Mouse (Mus musculus) megakaryocyte progenitor cell, adult 5-6 weeks (primary cell): ENCODE measurements around the gene Cep72. TPM values are rescaled to one million over a fixed set of nuclear protein-coding genes. Genes with fewer than 3 reads are reported as not detected.
A peak's percentile ranks its signal among the peaks of the same experiment; 100 is the strongest.

Experiments used
- ATAC-seq: replicated peaks from 2 replicates; pipeline ENCODE4 v1.8.0; 2016; ENCODE audit warnings: mild to moderate bottlenecking, moderate TSS enrichment, inconsistent platforms; ENCODE audit not compliant: poor library complexity
- total RNA-seq, 2 experiments: library from RNA; stranded (forward) in 1 of 2; stranded (reverse) in 1 of 2; fragments of 157-497, 149-512 nt in 1 of 2; fragments of 200-1000 nt in 1 of 2; gene quantifications; 2 replicates each; pipeline versions ENCODE4 v1.2.3 to v1.2.4; 2015 to 2017

Gene Cep72
- total RNA-seq (2015): 9.9 and 13.8 TPM in 2 replicates
- 11.0 and 12.6 TPM in 2 replicates for total RNA-seq (2017)

DNA sequence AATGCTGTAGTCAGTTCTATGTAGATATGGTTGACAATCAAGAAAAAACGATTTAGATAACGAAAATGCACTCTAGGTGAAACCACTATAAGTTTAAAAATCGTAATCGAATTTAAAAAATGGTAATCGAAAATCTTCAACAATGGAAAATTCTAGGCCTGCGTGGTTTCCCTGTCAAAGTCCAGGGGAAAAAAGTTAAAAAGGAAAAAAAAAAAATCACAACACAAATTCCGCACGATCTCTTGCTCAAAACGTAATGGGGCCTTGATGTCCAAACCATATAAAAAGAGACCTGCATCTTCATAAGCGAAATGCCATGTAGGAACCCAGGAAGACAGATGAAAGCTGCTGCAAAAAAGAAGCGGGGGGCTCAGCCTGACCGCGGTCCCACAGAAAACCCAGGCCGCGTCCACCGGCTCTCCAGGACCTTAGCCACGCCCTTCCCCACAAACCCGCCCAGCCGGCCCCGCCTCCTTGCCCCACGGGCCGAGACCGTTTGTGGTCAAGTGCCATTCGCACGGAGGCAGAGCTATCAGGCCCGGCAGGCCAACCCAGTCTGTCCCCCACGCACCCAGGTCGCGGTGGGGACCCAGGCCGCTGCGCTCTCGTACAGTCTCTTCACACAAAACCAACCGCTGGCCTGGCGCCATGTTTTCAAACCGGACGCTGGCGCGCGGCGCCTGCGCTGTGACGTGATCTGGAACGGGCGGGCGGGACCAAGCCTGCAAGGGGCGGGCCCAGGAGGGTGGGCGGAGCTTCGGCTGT lies at the start of gene Cep72:
Cep72 (minus strand) TSS at position 687 of the 765 bp plus-strand sequence.
- ATAC-seq: peak; percentile 94

DNA sequence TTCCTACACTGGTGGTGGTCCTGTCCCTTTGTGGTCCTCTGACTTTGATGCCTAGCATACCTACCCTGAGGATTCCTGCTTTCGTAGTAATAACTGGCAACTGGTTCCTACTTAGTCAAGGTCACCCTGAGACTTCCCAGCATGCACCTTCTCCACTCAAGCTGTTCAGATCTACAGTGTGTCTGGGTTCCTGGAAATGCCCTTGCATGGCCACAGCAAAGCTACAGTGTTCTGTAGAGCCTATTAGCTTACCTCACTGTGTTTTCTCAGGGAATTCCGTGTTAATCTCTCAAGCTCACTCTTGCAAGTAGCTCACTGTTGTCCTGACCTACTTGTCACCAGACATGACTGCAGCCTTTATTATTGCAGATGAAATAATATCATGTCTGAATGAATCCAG lies 45.3 kb upstream of the Cep72 start:
- ATAC-seq: no peak

DNA sequence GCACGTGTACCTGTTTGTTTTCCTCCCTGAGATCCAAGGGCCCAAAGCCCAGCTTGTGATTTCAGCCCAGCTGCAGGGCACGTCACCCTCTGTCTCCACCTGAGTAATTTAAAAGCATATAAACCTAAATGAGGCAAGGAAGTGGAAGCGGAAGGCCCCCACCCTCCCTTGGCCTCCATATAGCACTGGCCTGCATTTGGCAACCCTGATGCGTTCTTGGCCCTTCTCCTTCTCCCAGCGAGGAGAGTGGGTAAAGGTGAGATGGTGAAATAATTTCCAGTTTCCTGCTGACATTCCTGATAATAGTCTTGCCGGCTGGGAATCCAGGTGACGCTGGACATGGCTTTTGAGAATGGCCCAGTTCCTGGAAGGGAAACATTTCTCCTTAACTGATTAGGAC lies 42.3 kb upstream of the Cep72 start:
- ATAC-seq: no peak

DNA sequence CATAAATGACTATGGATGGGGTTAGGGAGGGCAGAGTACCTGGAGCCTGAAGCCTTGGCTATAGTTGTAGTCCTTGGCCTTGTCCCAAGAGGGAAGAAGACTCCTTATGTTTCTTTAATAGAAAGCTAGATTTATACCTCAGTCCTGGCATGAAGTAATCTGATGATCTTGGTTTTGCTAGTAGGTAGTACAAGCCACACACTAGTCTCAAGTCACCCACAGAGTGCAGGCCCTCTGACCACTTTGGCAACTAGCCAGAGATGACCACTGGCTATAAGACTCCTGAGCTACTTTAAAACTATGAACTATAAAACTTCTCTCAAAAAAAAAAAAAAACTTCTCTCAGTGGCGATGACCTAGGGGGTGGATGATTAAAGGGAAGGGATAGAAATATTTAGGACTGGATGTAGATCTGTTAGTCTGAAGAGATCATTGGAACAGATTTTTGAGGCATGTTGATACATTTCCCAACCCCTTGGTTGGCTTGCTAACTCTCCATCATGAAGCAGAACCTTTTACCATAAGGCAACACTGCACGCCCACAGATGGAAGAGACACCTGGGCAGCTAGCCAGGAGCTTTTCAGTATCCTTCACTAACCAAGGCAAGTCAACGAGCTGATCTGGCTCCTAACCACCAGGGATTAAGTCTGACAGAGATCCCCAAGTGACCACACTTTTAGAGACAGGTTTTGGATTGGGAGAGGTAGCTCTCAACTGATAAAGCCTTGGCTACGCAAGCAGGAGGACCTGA lies 40.9 kb upstream of the Cep72 start:
- ATAC-seq: no peak

DNA sequence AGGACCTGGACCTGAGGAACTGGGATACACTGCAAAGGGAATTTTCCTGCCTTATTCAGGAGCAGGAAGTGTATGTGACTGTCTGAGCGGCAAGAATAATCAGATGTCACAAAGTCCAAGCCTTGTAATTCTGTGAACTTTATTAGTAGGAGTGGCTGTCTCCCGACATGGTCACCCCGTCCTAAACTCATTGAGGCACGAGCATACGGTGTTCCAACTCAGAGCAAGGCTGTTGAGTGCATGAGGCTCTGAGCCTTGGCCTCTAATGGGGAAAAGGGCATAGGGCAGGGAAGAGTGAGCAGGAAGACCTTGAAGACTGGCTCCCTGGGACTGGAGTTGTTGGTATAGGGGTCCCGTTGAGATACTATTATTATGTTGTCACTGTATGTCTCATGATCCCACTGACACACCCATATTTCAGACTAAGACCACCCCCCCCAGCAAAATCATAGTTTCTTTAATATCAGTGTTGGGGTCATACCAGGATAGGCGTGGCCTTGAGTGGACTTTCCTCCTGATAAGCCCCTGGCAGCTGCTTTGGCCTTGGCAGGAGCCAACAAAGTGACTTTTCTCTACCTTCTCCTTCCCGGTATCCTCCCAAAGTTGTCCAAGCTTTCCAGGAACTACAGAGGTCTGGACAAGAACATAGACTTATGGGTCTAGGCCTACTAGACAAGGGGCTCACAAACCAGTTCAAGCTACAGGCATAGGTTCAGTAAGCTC lies 40.2 kb upstream of the Cep72 start:
- no peak for ATAC-seq

DNA sequence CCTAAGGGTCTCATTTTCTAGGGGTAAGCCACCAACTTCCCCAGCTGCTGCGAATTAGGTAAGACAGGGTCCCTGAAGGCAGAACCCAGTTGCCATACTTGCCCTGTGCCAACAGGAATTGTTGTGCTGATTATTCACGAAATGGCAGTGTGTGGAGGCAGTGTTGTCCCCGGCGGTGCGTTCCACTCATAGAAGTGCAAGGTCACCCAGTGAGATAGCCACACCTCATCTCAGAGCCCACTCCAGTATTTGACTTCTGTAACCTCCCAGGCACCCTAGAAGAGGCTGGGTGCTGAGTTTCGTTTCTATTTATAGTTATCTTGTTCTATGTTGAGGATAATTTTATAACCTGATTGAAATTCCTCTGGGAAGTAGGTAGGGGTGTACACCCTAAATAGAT lies 36.8 kb upstream of the Cep72 start:
- no peak for ATAC-seq

DNA sequence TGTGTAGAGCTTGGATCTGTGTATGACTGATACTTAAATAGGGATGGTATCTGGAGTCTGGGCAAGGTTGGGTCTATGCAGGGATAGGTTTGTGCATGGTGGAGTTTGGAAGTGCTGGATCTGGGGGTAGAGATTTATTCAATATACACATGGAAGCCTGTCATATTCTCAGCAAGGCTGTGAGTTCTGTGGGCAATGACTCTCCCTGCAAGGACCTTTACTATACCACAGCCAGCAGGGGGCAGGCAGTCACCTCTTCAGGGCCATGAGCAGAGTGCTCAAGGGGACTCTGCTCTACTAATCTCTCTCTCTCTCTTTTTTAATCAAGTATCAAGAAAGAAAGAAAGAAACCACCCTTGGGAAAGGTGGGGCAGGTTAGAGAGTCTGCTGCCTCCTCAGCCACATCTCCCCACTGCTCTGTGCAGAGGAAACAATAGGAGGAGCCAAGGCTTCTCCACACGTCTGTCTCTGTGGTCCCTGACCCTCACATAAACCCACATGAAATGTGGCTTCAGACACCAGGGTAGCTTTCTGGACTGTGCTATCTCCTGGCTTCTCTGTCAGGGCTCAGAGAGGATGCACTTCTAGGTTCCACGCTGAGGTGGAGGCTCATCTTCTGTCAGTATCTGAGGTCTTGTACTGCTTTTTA lies 34.7 kb upstream of the Cep72 start:
- ATAC-seq: peak; percentile 98

DNA sequence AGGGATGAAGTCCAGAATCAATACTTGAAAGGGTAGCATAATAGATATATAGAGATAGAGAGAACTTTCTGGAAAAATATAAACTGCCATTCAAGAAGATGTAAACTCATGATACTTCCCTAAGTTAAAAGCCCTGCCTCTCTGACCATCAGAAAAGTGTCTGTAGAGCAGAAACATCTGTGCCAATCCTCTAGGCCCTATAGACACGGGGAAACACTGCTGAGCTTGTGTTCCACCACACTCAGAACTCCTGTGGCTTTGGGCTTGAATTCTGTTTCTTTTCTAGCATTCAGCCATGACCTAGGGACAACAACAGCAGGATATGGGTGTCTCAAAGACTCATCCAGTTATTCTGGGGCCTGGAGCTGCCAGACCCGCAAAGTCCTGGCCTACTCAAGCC lies 33.8 kb upstream of the Cep72 start:
- ATAC-seq: no peak

DNA sequence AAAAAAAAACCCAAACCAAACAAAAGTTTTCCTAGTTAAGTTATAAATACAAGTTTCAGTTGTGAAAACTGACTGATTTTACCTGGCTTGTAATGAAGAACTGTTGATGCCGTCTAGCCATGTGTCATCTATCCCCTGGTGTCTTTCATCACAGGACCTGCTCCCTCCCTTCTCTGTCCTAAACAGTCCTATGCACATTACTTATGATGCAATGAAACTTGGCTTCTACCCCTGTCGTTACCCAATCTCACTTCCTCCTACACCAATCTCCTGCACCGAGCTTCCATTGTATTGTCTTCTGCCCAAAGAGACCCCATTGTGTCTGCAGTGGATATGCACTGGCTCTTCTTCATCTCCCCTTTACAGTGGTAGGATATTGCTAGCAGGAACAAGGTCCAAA lies 28.2 kb upstream of the Cep72 start:
- peak; percentile 99 for ATAC-seq

DNA sequence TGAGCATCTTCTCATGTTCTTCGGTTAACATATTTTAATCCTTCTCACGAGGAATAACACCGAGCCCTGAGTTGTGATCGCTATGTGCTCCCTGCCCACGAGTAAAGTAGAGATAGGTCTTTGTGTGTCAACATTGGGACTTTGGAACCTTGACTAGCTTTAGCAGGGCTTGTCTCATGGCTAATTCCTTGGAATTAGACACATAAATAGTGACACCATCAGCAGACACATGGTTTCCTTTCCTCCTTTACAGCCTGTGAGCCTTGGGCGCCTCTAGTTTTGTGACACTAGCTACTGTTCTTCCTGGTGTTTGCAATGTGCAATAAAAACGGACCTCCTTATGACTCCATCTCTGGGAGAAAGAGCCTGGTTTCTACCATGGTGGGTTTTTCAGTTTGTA lies 11.3 kb upstream of the Cep72 start:
- ATAC-seq: no peak

DNA sequence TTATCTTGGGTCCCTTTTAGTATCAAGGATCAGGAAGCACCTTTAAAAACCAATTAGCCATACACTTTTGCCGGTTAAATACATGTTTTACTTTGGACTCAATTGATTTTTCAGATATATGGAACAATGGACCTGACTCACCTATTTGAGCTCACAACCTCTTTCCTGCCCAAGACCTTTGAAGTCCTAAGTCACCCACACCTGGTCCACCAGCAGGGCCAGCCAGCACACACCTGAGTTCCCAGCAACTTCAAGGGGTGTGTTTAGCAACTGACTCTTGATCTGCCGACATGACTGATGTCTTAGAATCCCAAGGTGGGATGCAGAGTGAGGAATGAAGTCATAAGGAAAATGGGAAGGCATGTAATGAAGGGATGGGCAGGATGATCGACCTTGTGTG lies 9.6 kb upstream of the Cep72 start:
- no peak for ATAC-seq

DNA sequence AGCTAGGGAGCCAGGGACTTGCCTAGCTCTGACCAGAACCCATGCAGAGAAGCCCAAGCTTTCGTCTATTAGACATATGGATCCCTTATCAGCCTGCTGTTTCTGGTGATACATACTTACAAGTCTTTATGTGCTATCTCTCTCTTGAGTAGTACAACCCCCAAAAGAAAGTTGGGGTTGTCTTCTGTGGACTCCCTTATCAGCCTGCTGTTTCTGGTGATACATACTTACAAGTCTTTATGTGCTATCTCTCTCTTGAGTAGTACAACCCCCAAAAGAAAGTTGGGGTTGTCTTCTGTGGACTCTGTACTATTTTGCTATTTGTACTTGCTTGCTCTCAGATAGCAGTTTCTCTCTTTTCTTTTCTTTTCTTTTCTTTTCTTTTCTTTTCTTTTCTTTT lies 9.1 kb upstream of the Cep72 start:
- peak; percentile 85 for ATAC-seq

DNA sequence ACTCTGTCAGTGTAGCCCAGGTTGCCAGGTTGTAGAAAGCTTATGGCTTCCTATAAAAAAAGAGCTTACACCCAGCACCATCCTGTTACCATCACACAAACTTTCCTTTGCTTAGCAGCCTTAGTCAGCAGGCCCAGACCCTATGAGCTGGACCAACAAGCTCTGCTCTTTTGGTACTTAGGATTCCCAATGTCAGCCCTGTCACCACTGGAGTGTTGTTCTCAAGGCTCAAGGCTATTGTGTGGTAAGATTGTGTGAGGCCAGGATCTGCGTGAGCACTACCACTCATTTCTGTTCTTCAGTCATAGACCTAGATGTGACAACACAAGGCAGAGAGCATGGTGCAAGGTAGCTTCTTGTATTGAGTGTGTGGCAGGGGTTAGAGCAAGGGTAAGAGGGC lies 4.5 kb upstream of the Cep72 start:
- no peak for ATAC-seq

DNA sequence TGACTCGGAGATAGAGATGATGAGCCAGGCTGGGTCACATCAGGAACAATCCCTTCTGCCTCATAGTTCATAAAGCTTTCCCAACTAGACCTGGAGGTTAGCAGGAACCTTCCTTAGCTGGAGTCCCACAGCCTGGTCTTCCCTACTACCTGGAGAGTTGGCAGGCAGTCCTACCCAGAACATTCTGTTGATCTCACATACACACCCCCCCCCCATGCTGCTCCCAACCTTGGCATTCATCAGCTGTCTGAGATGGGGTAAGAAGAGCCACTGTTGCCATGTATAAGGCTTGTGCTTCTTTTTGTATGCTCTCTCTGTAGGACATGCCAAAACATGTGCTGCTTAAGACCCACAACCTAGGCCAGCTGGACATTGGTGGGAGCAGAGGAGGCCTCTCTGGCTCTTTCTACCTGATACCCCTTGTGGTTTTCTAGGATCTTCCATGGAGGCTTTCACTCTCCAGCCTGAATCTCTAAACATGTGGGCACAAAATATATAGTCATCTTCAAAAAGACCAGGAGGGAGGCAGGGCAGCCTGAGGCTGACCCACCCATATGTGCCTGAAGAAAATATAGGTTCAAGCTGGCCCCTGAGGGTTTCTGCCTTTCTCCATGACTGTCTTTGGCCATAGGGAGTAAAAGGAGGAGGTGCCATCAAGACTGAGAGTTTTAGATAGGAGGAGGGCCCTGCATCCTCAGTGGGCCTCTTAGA lies 1.4 kb upstream of the Cep72 start:
- no peak for ATAC-seq

DNA sequence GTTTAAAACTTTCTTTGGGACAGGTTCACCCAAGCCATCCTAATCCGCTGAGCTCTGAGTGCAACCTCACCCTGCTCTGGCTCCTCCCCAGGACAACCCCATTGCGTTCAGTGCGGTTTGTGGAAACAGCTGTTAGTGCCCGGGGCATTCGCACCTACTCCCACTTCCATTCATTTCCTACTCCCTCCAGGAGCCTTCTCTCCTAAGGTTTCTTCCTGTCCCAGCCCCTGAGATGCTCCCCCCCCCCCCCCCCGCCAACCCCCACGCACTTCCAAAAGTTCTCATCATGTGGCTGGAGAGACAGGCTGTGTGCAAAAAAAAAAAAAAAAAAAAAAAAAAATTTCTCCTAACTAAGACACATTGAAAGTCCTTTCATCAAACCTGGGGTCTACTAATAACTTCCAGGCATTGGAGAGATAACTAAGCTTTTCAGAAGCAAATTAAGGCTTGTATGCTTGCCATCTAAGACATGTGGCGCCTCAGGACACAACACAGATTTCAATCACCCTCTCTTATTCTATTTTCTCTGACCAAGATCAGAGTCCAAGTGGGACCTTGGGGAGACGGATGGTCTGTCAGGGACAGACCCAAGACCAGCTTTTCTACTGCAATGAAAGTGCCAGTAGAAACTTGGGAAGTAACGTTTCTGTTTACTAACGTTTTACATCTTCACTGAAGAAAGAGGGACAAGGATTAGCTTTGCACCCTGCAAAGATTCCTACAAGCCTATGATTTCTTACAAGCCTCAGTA lies 454 bp upstream of the Cep72 start:
- ATAC-seq: no peak; the same call in 1 of the 2 replicates

DNA sequence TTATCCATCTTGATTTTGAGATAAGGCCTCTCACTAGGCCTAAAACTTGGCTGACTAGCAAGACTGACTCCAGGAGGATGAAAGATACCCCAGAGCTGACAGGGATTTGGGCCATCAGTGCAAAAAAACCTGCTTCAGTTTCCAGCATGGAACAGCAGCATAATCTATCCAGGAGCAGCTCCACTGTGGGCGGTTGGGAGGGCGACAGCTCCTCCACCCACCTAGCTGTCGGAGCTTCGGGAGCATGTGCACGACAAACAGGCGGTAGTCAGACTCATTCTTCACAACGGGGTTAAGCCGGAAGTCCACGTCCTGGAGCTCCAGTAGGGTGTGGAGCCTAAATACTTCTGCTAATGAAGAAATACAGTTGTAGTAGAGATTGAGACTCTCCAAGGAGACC lies 4.0 kb downstream of the Cep72 start:
- no peak for ATAC-seq

DNA sequence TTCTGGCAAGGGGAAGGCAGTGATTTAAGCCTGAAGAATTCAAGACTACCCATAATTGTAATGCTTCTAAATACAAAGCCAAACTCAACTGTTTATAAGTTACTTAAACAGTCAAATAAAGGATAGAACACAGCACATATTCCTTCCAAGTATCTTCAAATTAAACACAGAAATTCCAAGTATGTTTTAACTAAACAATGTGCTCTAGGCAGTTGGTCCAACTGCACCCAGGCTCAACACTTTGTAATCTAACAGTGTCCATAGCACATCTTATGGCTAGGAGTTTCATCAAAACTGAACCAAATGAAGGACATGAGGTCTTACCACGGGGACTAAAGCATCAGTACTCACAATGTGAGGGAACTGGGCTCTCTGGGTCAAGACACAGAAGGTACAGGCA lies 5.9 kb downstream of the Cep72 start:
- no peak for ATAC-seq

DNA sequence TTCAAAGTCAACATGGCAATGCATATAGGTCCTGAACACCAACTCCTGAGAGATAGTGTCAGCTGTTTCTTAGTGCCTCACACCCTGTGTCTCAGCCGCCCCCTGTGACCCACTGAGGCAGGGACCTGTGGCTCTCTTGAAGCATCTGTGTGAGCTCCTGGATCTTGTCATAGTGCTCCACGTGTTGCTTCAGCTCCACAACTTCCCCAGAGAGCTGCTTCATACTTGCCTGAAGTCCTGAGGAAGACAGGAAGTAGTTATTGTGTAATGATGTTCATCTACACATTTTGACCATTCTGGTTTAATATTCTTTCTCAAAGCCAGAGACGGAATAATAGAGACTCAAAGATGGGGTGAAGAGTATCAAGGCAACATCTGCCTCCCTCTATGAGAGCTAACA lies 22.2 kb downstream of the Cep72 start:
- ATAC-seq: peak; percentile 63

DNA sequence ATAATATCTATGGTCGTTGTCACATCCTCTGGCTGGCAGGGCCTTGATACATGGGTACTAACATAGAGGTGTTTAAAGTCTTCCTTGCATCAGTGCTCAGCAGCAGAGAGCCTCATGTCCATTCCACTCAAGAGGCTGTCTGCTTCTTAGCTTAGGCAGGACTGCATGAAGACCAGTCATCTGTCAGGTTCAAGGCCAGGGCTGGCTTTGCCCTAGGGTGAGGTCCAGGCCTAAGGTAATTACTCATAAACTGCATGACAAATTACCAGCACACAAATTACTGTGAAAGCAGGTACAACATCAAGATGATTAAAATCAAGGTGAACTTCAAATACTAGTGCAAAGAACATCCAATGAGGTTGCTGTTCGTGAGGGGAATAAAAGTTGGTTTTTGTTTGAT lies 26.3 kb downstream of the Cep72 start:
- no peak for ATAC-seq

DNA sequence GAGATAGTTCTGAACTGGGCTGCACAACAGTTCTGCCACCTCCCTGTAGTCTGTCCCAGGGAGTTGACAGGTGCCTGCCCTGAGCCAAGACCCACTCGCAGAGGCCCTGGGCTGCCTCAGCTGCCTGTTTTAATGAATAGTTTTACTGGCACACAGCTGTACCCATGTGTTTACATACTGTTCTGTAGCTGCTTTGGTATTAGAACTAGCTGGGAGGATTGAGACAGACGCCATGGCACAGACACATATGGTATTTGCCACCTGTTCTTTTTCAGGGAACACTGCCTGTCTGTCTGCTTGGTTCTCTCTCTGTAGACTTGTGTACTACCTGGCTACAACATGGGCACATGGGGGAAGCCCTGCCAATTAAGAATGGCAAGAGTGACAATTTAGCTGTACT lies 27.3 kb downstream of the Cep72 start:
- ATAC-seq: no peak
